Mouse (Mus musculus) limb, embryonic 12.5 days (tissue): Measurements from ENCODE around the gene Pde4c. TPM values are rescaled to one million over a fixed set of nuclear protein-coding genes. Genes with fewer than 3 reads are reported as not detected.

Source experiments
- ATAC-seq: fragments of 200-750 bp; cut with Nextera tagmentation; 2 replicates; pipeline ENCODE4 v1.8.0; 2017; ENCODE audit warnings: low read depth, moderate TSS enrichment; ENCODE audit not compliant: insufficient number of reproducible peaks, insufficient read depth, low FRiP score, low TSS enrichment
- H3K27ac ChIP-seq: fragments of 300-500 bp; sonication (generic); 2 replicates; pipeline ENCODE4 v1.5.1; 2016; ENCODE audit warnings: mild to moderate bottlenecking, moderate library complexity
- H3K27me3 ChIP-seq: fragments of 300-500 bp; sonication (generic); 2 replicates; pipeline ENCODE4 v1.6.1; 2016; ENCODE audit warnings: mild to moderate bottlenecking, moderate library complexity
- H3K36me3 ChIP-seq: fragments of 300-500 bp; sonication (generic); 2 replicates; pipeline ENCODE4 v1.6.1; 2016; ENCODE audit warnings: mild to moderate bottlenecking, moderate library complexity
- H3K4me1 ChIP-seq: fragments of 300-500 bp; sonication (generic); replicated peaks from 2 replicates; pipeline ENCODE4 v1.6.1; 2016
- H3K4me2 ChIP-seq: fragments of 300-500 bp; sonication (generic); 2 replicates; pipeline ENCODE4 v1.6.1; 2016; ENCODE audit warnings: mild to moderate bottlenecking, moderate library complexity
- H3K4me3 ChIP-seq: fragments of 300-500 bp; sonication (generic); replicated peaks from 2 replicates; pipeline ENCODE4 v1.5.1; 2016; ENCODE audit warnings: mild to moderate bottlenecking
- H3K9ac ChIP-seq: fragments of 300-500 bp; sonication (generic); replicated peaks from 2 replicates; pipeline ENCODE4 v1.6.1; 2016; ENCODE audit warnings: mild to moderate bottlenecking, moderate library complexity
- H3K9me3 ChIP-seq: fragments of 300-500 bp; sonication (generic); 2 replicates; pipeline ENCODE4 v1.6.1; 2016; ENCODE audit warnings: mild to moderate bottlenecking, moderate library complexity
- WGBS: fragments of 180-500 bp; shearing (Covaris S2); methylation state at CpG from one replicate; pipeline ENCODE4 v1.1.7; 2016; 5-methylcytosine and 5-hydroxymethylcytosine counted together
- polyA plus RNA-seq: library from polyadenylated mRNA; unstranded; fragments of >200 nt; fragmentation: Nextera tagmentation; extraction: Ambion mirVana; gene quantifications from 2 replicates; pipeline ENCODE4 v1.2.1, GENCODE M21; 2016

Pde4c gene
- polyA plus RNA-seq, 1 experiment from 2014 or later, result 0.33 TPM

DNA sequence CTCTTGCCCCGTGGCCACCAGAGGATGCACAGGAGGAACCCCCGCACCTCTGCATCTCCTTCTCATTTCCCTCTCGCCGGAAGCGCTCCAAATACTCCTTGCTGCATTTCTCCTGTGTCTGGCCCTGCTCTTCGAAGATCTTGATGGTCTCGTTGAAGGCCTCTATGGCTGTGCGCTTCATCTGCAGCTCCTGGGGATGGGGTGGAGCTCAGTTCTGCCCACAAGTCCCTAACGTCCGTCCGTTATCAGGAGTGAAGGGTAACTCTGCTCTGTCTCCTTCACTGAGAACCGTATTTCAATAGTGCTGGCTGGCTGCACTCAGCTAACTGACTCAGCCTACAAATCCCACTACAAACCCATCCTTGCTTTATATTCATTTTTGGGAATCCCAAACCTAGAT, 46.3 kb downstream of the Pde4c start:
- no peaks in the 10 kb centered on the region for H3K9me3 ChIP-seq
- H3K27ac ChIP-seq, result peak overlapping the region; percentile 35; the same call in 1 of the 2 replicates
- no peak overlapping the region for H3K4me2 ChIP-seq
- H3K27me3 ChIP-seq, result no peaks in the 10 kb centered on the region
- peaks cover 73% of the 10 kb centered on the region for H3K36me3 ChIP-seq
- peaks cover 36% of the 10 kb centered on the region for H3K4me1 ChIP-seq
- WGBS, result 68% methylated on average over 12 of the region's 12 CpGs
- no peak for ATAC-seq
- H3K4me3 ChIP-seq, result no peak overlapping the region
- 0 out of 2 replicates have a peak overlapping the region, but pooled peaks have one; percentile 8 for H3K9ac ChIP-seq

DNA sequence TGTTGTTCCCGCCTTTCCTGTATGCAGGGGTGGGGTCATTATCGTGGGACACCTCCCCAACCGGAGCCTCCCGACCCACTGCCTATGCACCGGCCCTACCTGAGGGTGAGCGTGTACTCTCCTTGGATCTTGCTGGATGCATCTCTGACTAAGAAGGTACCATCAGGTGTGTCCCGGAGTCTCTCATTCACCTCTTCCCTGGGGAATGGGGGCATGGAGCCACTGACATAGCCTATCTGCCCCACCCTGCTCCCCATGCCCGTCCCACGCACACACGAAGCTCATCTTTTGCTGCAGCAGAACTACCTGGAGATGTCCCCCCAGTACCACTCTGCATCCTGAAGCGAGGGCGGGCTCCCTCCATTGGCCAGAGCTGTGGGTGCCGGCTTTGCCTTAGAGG, 47.2 kb downstream of the Pde4c start:
- H3K9ac ChIP-seq, result no peak overlapping the region
- H3K9me3 ChIP-seq, result no peaks in the 10 kb centered on the region
- no peaks in the 10 kb centered on the region for H3K27me3 ChIP-seq
- H3K27ac ChIP-seq, result no peak overlapping the region
- H3K4me1 ChIP-seq, result peaks cover 43% of the 10 kb centered on the region
- H3K4me2 ChIP-seq, result no peak overlapping the region
- ATAC-seq, result no peak
- H3K36me3 ChIP-seq, result peaks cover 76% of the 10 kb centered on the region
- no peak overlapping the region for H3K4me3 ChIP-seq
- 93% methylated on average over 13 of the region's 13 CpGs for WGBS

GRCm38 (mm10) chr8:70771217-70771616, 47.7 kb downstream of the Pde4c start:
- 91% methylated on average over 7 of the region's 7 CpGs for WGBS
- Histone ChIP-seq H3K27ac (no peak overlapping the region), H3K4me2 (no peak overlapping the region), H3K4me3 (no peak overlapping the region), H3K9me3 (no peaks in the 10 kb centered on the region), H3K27me3 (no peaks in the 10 kb centered on the region), H3K4me1 (peaks cover 42% of the 10 kb centered on the region), H3K9ac (no peak overlapping the region), H3K36me3 (peaks cover 76% of the 10 kb centered on the region)
- ATAC-seq, result no peak

DNA sequence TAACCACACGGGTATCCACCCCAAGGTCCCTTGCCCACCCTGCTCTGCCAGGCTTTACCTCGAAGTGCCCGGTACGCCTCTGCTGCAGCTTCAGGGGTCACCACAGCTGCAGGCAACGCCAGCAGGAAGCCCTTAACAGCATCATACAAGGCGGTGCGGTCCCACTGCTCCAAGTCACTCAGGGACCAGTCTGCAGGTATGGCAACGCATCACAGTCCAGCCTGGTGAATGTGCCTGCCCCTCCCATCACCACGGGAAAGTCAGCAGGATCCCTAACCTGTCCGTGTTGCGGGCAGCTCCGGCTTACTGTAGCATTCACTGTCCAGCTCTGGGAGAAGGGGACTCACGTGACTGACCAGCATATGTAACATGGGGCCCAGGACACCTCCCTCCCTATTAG, 48.6 kb downstream of the Pde4c start:
- no peak for ATAC-seq
- no peaks in the 10 kb centered on the region for H3K27me3 ChIP-seq
- WGBS, result 95% methylated on average over 13 of the region's 13 CpGs
- no peak overlapping the region for H3K4me3 ChIP-seq
- H3K9me3 ChIP-seq, result no peaks in the 10 kb centered on the region
- no peak overlapping the region for H3K9ac ChIP-seq
- peaks cover 76% of the 10 kb centered on the region for H3K36me3 ChIP-seq
- no peak overlapping the region for H3K27ac ChIP-seq
- H3K4me1 ChIP-seq, result peaks cover 33% of the 10 kb centered on the region
- H3K4me2 ChIP-seq, result no peak overlapping the region

- Histone ChIP-seq H3K4me2 (no peak overlapping the region), H3K4me1 (peaks cover 38% of the 10 kb centered on the region), H3K27me3 (no peaks in the 10 kb centered on the region), H3K9me3 (no peaks in the 10 kb centered on the region), H3K36me3 (peaks cover 72% of the 10 kb centered on the region), H3K4me3 (no peak overlapping the region), H3K27ac (no peak overlapping the region), H3K9ac (no peak overlapping the region)
- WGBS, result 87% methylated on average over 9 of the region's 9 CpGs
- ATAC-seq, result no peak
Observed at GRCm38 (mm10) chr8:70772890-70773289, 49.4 kb downstream of the Pde4c start.

DNA sequence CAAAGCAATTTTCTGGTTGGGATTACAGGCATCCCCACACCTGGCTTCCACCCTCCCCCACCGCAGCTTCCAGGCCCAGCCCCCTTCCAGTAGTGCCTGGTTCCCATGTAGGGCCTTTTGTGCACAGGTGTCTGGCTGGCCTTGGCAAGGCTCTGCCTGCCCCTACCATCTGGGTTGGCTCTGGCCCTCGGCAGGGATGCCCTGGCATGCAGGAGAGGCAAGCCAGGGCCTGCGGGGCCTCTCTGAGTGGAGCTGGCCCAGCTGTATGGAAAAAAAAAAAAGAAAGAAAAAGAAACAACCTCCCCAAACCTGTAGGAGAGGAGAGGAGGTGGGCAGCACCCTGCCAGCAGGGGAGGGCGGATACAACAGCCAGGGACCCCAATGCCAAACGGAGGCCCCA, 49.9 kb downstream of the Pde4c start:
- Histone ChIP-seq H3K27ac (0 out of 2 replicates have a peak overlapping the region, but pooled peaks have one; percentile 37), H3K4me3 (no peak overlapping the region), H3K27me3 (no peaks in the 10 kb centered on the region), H3K4me1 (peaks cover 43% of the 10 kb centered on the region), H3K36me3 (peaks cover 71% of the 10 kb centered on the region), H3K4me2 (0 out of 2 replicates have a peak overlapping the region, but pooled peaks have one; percentile 13), H3K9ac (peak overlapping the region; percentile 96), H3K9me3 (no peaks in the 10 kb centered on the region)
- 81% methylated on average over 5 of the region's 5 CpGs for WGBS
- ATAC-seq, result no peak

- peak overlapping the region; percentile 13; the same call in 1 of the 2 replicates for H3K4me2 ChIP-seq
- peaks cover 71% of the 10 kb centered on the region for H3K36me3 ChIP-seq
- H3K4me3 ChIP-seq, result no peak overlapping the region
- H3K9me3 ChIP-seq, result no peaks in the 10 kb centered on the region
- 71% methylated on average over 9 of the region's 9 CpGs for WGBS
- no peak for ATAC-seq
- H3K27ac ChIP-seq, result 0 out of 2 replicates have a peak overlapping the region, but pooled peaks have one; percentile 37
- peaks cover 43% of the 10 kb centered on the region for H3K4me1 ChIP-seq
- H3K27me3 ChIP-seq, result no peaks in the 10 kb centered on the region
- H3K9ac ChIP-seq, result peak overlapping the region; percentile 96; the same call in 1 of the 2 replicates
Observed at GRCm38 (mm10) chr8:70773833-70774232, 50.3 kb downstream of the Pde4c start.

- no peak for ATAC-seq
- Histone ChIP-seq H3K4me3 (peak overlapping the region; percentile 84; the same call in 1 of the 2 replicates), H3K36me3 (peaks cover 73% of the 10 kb centered on the region), H3K9ac (peak overlapping the region; percentile 96), H3K9me3 (no peaks in the 10 kb centered on the region), H3K4me2 (peak overlapping the region; percentile 87), H3K4me1 (peaks cover 43% of the 10 kb centered on the region), H3K27ac (no peak overlapping the region), H3K27me3 (no peaks in the 10 kb centered on the region)
- WGBS, result 94% methylated on average over 18 of the region's 18 CpGs
Observed at GRCm38 (mm10) chr8:70774740-70775139, 51.2 kb downstream of the Pde4c start.

DNA sequence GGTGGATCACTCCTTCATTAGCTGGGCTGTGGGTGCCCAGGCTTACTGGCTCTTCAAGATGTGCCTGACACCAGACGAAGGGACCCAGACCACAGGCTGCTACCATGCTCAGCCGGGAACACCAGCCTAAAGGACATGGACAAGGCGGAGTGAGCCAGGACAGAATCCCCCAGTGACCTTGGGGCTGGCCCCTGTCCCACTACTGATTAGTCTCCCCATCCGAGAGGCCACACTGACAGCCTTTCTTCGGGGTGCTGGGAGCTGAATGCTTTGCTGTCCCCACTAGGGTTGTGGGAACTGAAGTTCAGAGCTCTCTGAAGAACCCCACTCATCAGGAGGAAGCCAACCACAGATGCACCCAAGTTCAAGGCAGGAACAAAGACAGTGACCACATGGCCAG, 51.7 kb downstream of the Pde4c start:
- H3K9me3 ChIP-seq, result no peaks in the 10 kb centered on the region
- H3K36me3 ChIP-seq, result peaks cover 73% of the 10 kb centered on the region
- H3K4me1 ChIP-seq, result peaks cover 43% of the 10 kb centered on the region
- no peak for ATAC-seq
- H3K27me3 ChIP-seq, result no peaks in the 10 kb centered on the region
- peak overlapping the region; percentile 84 for H3K4me3 ChIP-seq
- 94% methylated on average over 5 of the region's 5 CpGs for WGBS
- peak overlapping the region; percentile 96 for H3K9ac ChIP-seq
- no peak overlapping the region for H3K27ac ChIP-seq
- H3K4me2 ChIP-seq, result peak overlapping the region; percentile 87

- H3K27me3 ChIP-seq, result no peaks in the 10 kb centered on the region
- H3K27ac ChIP-seq, result peak overlapping the region; percentile 97; the same call in 1 of the 2 replicates
- H3K9me3 ChIP-seq, result no peaks in the 10 kb centered on the region
- H3K4me3 ChIP-seq, result peak overlapping the region; percentile 84
- peaks cover 43% of the 10 kb centered on the region for H3K4me1 ChIP-seq
- H3K9ac ChIP-seq, result peak overlapping the region; percentile 96
- peak; percentile 14 for ATAC-seq
- peaks cover 73% of the 10 kb centered on the region for H3K36me3 ChIP-seq
- WGBS, result 3% methylated on average over 34 of the region's 34 CpGs
- peak overlapping the region; percentile 87 for H3K4me2 ChIP-seq
Observed at GRCm38 (mm10) chr8:70775851-70776495, 52.5 kb downstream of the Pde4c start.

- Histone ChIP-seq H3K27ac (peak within 1 kb of the TSS; percentile 97), H3K4me3 (peak within 1 kb of the TSS; percentile 84), H3K9me3 (no peaks in the 10 kb centered on the region), H3K4me2 (peak within 1 kb of the TSS; percentile 87), H3K9ac (peak within 1 kb of the TSS; percentile 96), H3K36me3 (peaks cover 73% of the 10 kb centered on the region), H3K27me3 (no peaks in the 10 kb centered on the region), H3K4me1 (peaks cover 43% of the 10 kb centered on the region)
- peak; percentile 88 for ATAC-seq
- under 1% methylated on average over 94 of the region's 94 CpGs for WGBS
Observed at GRCm38 (mm10) chr8:70776496-70777444, 53.2 kb downstream of the Pde4c start, which contains the start of gene Pik3r2. Gene Pik3r2 (minus strand): TSS chr8:70776713.
